Mouse (Mus musculus): ENCODE measurements at regions not wholly inside any gene's neighbourhood (a gene's known extent, or its start where the extent isn't known, plus 50 kb on each side); places are given as distances from the start of the nearest gene placed in this dataset.
A peak's percentile ranks its signal among the peaks of the same experiment; 100 is the strongest.
"Not testable (repeated sequence)": the region's sequence is repeated elsewhere in the genome, so short reads cannot be mapped to it uniquely, and the experiment has no call there.

DNA sequence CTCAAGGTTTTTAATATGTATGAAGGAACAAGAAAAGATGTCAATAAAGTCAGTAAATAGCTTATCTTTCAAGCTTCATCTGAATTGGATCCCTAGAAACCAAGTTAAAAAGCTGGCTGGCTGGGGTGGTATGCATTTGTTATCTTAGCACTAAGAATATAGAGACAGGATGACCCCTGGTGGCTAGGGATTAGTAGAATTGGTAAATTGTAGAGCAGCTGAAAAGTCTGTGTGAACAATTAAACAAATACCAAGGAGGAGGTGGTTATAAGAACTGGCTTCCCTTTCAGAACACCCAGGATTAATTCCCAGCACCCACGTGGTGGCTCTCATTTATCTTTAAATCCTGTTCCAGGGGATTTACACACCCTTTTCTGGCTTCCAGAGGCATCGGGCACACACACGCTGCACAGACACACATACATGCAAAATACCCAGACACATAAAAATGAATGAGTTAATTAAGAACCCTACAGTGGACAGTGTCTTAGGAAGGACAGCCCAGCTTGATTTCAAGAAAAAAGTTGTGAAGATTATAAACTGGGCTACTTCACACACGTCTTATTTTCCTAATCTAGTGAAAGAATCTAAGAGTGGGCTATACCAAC is 170.5 kb downstream of the Pdzph1 start:
- H3K4me3 ChIP-seq (ENCODE audit: low read length), result no peak overlapping the region
- no peak overlapping the region for H3K27ac ChIP-seq (ENCODE audit: low read depth, low read length)
- ATAC-seq, result peak; percentile 70
- H3K27me3 ChIP-seq (replicated peaks; ENCODE audit: control insufficient read depth, insufficient read depth, low read length), result no peaks in the 10 kb centered on the region
- no peak overlapping the region for H3K4me2 ChIP-seq (ENCODE audit: low read length)
- no peak overlapping the region for H3K9ac ChIP-seq (ENCODE audit: low read depth, low read length)
- no peaks in the 10 kb centered on the region for H3K4me1 ChIP-seq (ENCODE audit: control insufficient read depth, insufficient read depth, low read depth, low read length)
- no peaks in the 10 kb centered on the region for H3K9me3 ChIP-seq (ENCODE audit: control insufficient read depth, low read length)
- WGBS, result 51% methylated on average over 4 of the region's 4 CpGs
- H3K36me3 ChIP-seq (ENCODE audit: control insufficient read depth, insufficient read depth, low read length), result no peaks in the 10 kb centered on the region

DNA sequence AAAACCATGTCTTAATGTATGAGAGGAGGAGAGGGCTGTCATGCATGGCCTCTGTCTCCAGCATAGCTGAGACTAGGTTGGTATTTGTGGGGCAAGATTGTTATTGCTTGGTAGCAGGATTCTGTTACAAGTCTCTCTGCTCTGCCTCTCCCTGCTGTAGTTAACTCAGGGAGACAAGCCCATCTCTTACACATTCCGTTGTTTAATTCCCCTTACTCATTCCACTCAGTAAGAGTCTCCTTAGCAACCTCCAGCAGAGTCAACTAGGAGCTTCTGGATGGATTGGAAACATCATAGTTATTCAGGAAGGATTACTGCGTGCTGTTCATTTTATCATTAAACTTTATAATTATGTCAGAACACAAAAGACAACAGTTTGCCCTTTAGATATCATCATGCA is 171.8 kb downstream of the Pdzph1 start:
- no peak overlapping the region for H3K4me3 ChIP-seq (ENCODE audit: low read length)

DNA sequence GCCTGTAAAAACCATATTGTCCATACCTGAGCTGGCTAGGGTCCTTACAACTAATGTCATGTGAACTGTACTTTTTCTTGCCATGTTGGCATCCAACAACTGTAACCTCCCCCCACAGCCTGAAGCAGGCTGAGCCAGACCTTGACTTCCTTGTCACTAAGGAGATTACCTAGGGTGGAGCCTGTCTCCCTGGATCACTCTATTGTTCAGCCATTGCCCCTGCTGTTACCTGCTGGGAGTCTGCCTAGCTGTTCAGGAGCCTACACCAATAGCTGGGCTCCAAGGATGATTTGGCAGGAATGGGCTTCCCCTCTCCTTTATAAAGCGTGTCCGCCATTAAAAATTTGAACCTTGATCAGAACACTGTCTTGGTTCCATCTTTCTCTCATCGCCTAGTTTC is 215.7 kb downstream of the Pdzph1 start:
- H3K4me2 ChIP-seq (ENCODE audit: low read length); H3K9ac ChIP-seq (ENCODE audit: low read depth, low read length); H3K27ac ChIP-seq (ENCODE audit: low read depth, low read length); H3K4me3 ChIP-seq (ENCODE audit: low read length); H3K27me3 ChIP-seq (replicated peaks; ENCODE audit: control insufficient read depth, insufficient read depth, low read length); H3K4me1 ChIP-seq (ENCODE audit: control insufficient read depth, insufficient read depth, low read depth, low read length); H3K9me3 ChIP-seq (ENCODE audit: control insufficient read depth, low read length); ATAC-seq; H3K36me3 ChIP-seq (ENCODE audit: control insufficient read depth, insufficient read depth, low read length): not testable (repeated sequence)
- 81% methylated on average over 3 of the region's 3 CpGs for WGBS

More for the DNA sequence above, 171.8 kb downstream of the Pdzph1 start:
- ATAC-seq, result no peak
- H3K36me3 ChIP-seq (ENCODE audit: control insufficient read depth, insufficient read depth, low read length), result no peaks in the 10 kb centered on the region
- H3K9me3 ChIP-seq (ENCODE audit: control insufficient read depth, low read length), result no peaks in the 10 kb centered on the region
- no peak overlapping the region for H3K4me2 ChIP-seq (ENCODE audit: low read length)
- H3K9ac ChIP-seq (ENCODE audit: low read depth, low read length), result no peak overlapping the region
- no peaks in the 10 kb centered on the region for H3K27me3 ChIP-seq (replicated peaks; ENCODE audit: control insufficient read depth, insufficient read depth, low read length)
- H3K27ac ChIP-seq (ENCODE audit: low read depth, low read length), result no peak overlapping the region
- no peaks in the 10 kb centered on the region for H3K4me1 ChIP-seq (ENCODE audit: control insufficient read depth, insufficient read depth, low read depth, low read length)
- WGBS, result 50% methylated on average over 2 of the region's 2 CpGs

DNA sequence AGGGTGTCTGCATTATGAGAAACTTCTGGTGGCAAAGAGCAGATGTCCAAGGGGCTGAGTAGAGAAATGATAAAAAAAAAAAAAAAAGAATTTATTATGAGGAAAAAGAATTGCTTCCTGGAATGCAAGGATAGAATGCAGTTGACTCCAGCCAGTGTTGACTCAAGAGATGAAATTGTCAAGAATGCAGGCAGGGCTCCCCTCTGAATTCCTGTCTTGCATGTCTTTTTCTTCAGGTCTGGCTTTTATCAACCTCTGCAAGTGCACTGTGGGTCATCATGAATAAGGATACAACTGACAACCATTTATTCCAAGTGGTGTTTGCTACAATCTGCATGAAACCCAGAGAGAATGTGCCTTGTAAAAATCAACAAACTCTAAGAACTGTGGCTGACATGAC is 217.6 kb downstream of the Pdzph1 start:
- Histone ChIP-seq H3K36me3 (ENCODE audit: control insufficient read depth, insufficient read depth, low read length) (no peaks in the 10 kb centered on the region), H3K9ac (ENCODE audit: low read depth, low read length) (no peak overlapping the region)
- ATAC-seq, result no peak

DNA sequence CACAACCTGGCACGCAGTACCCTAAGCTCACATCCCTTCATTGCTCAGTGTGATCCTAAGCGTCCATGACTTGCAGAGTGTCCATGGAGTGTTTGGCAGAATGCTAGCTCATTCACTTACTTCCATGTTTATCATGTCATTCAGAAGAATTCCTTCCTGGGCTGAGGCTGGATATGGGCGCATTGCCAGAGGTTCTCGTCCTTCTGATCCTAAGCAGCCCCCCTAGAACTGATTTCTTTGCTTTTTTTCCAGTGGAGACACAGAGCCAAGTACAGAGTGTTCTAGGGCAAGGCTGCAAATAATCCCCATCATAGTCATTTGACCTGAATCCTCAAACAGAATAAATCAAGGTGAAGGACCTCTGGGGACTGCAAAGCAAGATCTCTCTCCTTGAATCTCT is 226.0 kb downstream of the Pdzph1 start:
- no peaks in the 10 kb centered on the region for H3K4me1 ChIP-seq (ENCODE audit: control insufficient read depth, insufficient read depth, low read depth, low read length)
- H3K9me3 ChIP-seq (ENCODE audit: control insufficient read depth, low read length), result no peaks in the 10 kb centered on the region
- 83% methylated on average over 4 of the region's 4 CpGs for WGBS
- H3K27me3 ChIP-seq (replicated peaks; ENCODE audit: control insufficient read depth, insufficient read depth, low read length), result no peaks in the 10 kb centered on the region
- H3K9ac ChIP-seq (ENCODE audit: low read depth, low read length), result no peak overlapping the region
- no peaks in the 10 kb centered on the region for H3K36me3 ChIP-seq (ENCODE audit: control insufficient read depth, insufficient read depth, low read length)
- ATAC-seq, result no peak
- no peak overlapping the region for H3K27ac ChIP-seq (ENCODE audit: low read depth, low read length)
- H3K4me2 ChIP-seq (ENCODE audit: low read length), result no peak overlapping the region
- H3K4me3 ChIP-seq (ENCODE audit: low read length), result no peak overlapping the region

More for the DNA sequence above, 217.6 kb downstream of the Pdzph1 start:
- Histone ChIP-seq H3K4me3 (ENCODE audit: low read length) (no peak overlapping the region), H3K4me2 (ENCODE audit: low read length) (no peak overlapping the region), H3K9me3 (ENCODE audit: control insufficient read depth, low read length) (no peaks in the 10 kb centered on the region), H3K27me3 (replicated peaks; ENCODE audit: control insufficient read depth, insufficient read depth, low read length) (no peaks in the 10 kb centered on the region), H3K4me1 (ENCODE audit: control insufficient read depth, insufficient read depth, low read depth, low read length) (no peaks in the 10 kb centered on the region), H3K27ac (ENCODE audit: low read depth, low read length) (no peak overlapping the region)

DNA sequence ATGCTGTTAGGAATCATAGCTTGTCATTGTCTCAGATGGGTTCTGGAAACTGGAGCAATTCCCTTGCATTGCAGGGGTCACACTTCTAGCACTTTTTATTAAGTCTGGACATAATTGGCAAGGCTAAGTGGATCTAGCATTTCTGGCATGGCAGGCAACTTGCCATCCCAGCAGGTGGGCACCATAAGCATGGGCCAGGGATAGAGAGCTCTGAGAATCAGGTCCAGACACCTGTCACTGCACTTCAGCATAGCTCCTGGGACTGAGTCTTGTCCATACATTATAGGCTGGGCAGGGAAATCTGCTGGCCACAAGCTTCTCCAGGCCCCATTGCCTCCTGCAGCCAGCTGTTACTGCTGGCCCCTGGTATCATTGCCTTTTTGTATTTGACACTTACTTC is 242.2 kb downstream of the Pdzph1 start:
- no peaks in the 10 kb centered on the region for H3K9me3 ChIP-seq (ENCODE audit: control insufficient read depth, low read length)
- no peak overlapping the region for H3K9ac ChIP-seq (ENCODE audit: low read depth, low read length)
- no peak overlapping the region for H3K4me2 ChIP-seq (ENCODE audit: low read length)
- H3K4me3 ChIP-seq (ENCODE audit: low read length), result no peak overlapping the region
- no peaks in the 10 kb centered on the region for H3K4me1 ChIP-seq (ENCODE audit: control insufficient read depth, insufficient read depth, low read depth, low read length)
- no peak overlapping the region for H3K27ac ChIP-seq (ENCODE audit: low read depth, low read length)
- peak; percentile 60 for ATAC-seq
- H3K36me3 ChIP-seq (ENCODE audit: control insufficient read depth, insufficient read depth, low read length), result no peaks in the 10 kb centered on the region
- H3K27me3 ChIP-seq (replicated peaks; ENCODE audit: control insufficient read depth, insufficient read depth, low read length), result no peaks in the 10 kb centered on the region

DNA sequence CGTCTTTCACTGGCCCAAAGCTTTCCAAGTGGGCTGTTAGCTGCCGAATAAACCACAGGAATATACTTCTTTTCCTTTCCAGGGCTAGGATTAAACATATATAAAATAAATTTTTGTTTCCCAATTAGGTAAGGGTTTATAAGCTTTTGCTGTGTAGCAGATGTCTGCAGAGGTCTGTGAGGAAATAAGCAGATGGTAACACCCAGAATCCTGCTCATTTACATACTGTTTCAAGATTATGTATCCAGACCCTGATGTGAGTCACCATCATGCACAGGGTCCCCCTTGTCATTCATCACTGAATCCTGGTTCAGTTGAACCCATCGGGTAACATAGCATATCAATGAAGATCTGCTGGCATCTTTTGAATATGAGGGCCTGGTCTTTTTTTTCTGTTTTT is 242.9 kb downstream of the Pdzph1 start:
- Histone ChIP-seq H3K36me3 (ENCODE audit: control insufficient read depth, insufficient read depth, low read length) (no peaks in the 10 kb centered on the region), H3K9me3 (ENCODE audit: control insufficient read depth, low read length) (no peaks in the 10 kb centered on the region), H3K4me2 (ENCODE audit: low read length) (no peak overlapping the region), H3K27me3 (replicated peaks; ENCODE audit: control insufficient read depth, insufficient read depth, low read length) (no peaks in the 10 kb centered on the region), H3K9ac (ENCODE audit: low read depth, low read length) (no peak overlapping the region), H3K4me3 (ENCODE audit: low read length) (no peak overlapping the region), H3K4me1 (ENCODE audit: control insufficient read depth, insufficient read depth, low read depth, low read length) (no peaks in the 10 kb centered on the region), H3K27ac (ENCODE audit: low read depth, low read length) (no peak overlapping the region)
- ATAC-seq, result no peak
- WGBS, result 73% methylated on average over 3 of the region's 3 CpGs

DNA sequence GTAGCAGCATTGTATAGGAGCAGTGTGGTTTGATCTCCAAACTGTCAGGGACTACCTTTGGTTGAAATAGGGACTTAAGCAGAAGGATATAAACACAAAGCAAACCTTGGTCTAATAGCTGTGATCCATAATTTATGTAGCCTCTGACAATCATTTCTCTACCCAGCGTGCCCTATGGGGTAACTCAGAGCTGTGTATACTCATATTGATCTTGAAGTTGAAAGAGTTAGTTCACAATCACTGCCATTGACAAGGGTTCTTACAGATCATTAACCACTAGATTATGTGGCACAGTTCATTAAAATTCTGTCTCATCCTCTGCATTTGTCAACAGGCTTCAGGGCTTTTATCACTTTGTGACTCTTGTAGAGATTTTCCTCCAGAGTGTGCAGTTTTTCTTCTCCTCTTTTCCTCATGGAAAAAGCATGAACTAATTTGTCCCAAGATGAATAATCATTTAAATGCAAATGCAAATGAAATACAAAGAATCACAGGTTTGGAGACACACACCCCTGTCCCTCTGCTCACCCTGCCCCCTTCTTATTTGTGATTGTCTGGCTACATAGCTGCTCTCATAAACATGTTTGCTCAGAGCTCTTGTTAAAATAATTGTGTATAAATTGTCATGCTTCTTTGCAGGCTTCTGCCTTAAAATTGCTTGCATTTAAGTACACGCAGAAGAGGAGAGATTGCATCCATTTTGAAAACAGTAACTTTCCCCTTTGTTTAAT is 280.3 kb downstream of the Pdzph1 start:
- ATAC-seq, result peak; percentile 40; the same call in 1 of the 2 replicates
- Histone ChIP-seq H3K9ac (ENCODE audit: low read depth, low read length) (no peak overlapping the region), H3K27me3 (replicated peaks; ENCODE audit: control insufficient read depth, insufficient read depth, low read length) (no peaks in the 10 kb centered on the region), H3K4me3 (ENCODE audit: low read length) (no peak overlapping the region), H3K4me1 (ENCODE audit: control insufficient read depth, insufficient read depth, low read depth, low read length) (no peaks in the 10 kb centered on the region), H3K9me3 (ENCODE audit: control insufficient read depth, low read length) (no peaks in the 10 kb centered on the region), H3K4me2 (ENCODE audit: low read length) (no peak overlapping the region), H3K36me3 (ENCODE audit: control insufficient read depth, insufficient read depth, low read length) (no peaks in the 10 kb centered on the region), H3K27ac (ENCODE audit: low read depth, low read length) (no peak overlapping the region)
- 57% methylated on average over 2 of the region's 2 CpGs for WGBS

DNA sequence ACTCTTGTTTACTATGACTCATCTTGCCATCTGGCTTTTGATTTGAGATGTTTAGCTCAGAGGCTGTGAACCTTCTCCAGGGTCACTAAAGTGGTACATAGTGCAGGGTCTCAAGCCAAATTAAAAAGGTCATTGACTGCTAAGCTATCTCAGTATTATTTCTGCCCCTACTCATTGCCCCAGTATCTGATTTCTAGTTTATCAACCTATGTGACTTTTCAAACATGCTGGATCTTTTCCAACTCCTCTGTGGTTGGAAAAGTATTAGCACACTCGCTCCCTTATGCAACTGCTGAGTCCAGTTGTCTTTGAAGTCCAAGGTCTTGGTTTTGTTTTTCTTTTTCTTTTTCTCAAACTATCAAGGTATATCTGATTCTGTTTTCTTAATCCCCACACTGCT is 301.0 kb downstream of the Pdzph1 start:
- no peak for ATAC-seq
- no peaks in the 10 kb centered on the region for H3K36me3 ChIP-seq (ENCODE audit: control insufficient read depth, insufficient read depth, low read length)
- WGBS, result 91% methylated on average over 1 of the region's 1 CpGs
- no peak overlapping the region for H3K4me2 ChIP-seq (ENCODE audit: low read length)
- H3K27me3 ChIP-seq (replicated peaks; ENCODE audit: control insufficient read depth, insufficient read depth, low read length), result no peaks in the 10 kb centered on the region
- H3K9me3 ChIP-seq (ENCODE audit: control insufficient read depth, low read length), result no peaks in the 10 kb centered on the region
- H3K4me3 ChIP-seq (ENCODE audit: low read length), result no peak overlapping the region
- no peak overlapping the region for H3K9ac ChIP-seq (ENCODE audit: low read depth, low read length)
- H3K27ac ChIP-seq (ENCODE audit: low read depth, low read length), result no peak overlapping the region
- no peaks in the 10 kb centered on the region for H3K4me1 ChIP-seq (ENCODE audit: control insufficient read depth, insufficient read depth, low read depth, low read length)
